Mouse (Mus musculus) adrenal gland, adult 8-10 months (tissue): ENCODE measurements around the gene Erf. TPM values are rescaled to one million over a fixed set of nuclear protein-coding genes. Genes with fewer than 3 reads are reported as not detected.
"Not testable (repeated sequence)": the region's sequence is repeated elsewhere in the genome, so short reads cannot be mapped to it uniquely, and the experiment has no call there.

Source experiments
- DNase-seq: peaks from one replicate; pipeline ENCODE4 v3.0.0; 2022
- total RNA-seq, 4 experiments: library from RNA; stranded (reverse); gene quantifications; 2 replicates each; pipeline ENCODE4 v1.2.4; 2022

Gene Erf
- total RNA-seq, 4 experiments from 2014 or later: 23.6 to 29.4 (median 27.2) TPM

GRCm38 (mm10) chr7:25267301-25267750 is 16.8 kb upstream of the Erf start, which contains the start of gene Cic:
TSS of gene Cic (plus strand) at chr7:25267704.
- peak; percentile 99 for DNase-seq

GRCm38 (mm10) chr7:25266180-25266962 is 15.8 kb upstream of the Erf start:
- DNase-seq: no peak

- DNase-seq: not testable (repeated sequence)
Observed at GRCm38 (mm10) chr7:25265743-25266142, 15.2 kb upstream of the Erf start.

GRCm38 (mm10) chr7:25263968-25264870 is 13.7 kb upstream of the Erf start:
- DNase-seq: no peak

GRCm38 (mm10) chr7:25261896-25262295 is 11.3 kb upstream of the Erf start:
- DNase-seq: no peak

GRCm38 (mm10) chr7:25251822-25252221 is 1.3 kb upstream of the Erf start:
- DNase-seq: no peak

GRCm38 (mm10) chr7:25251071-25251791 is 670 bp upstream of the Erf start:
- no peak for DNase-seq

- peak; percentile 67 for DNase-seq
Observed at GRCm38 (mm10) chr7:25249314-25250140, 1.0 kb downstream of the Erf start.

- no peak for DNase-seq
Observed at GRCm38 (mm10) chr7:25248846-25249313, 1.7 kb downstream of the Erf start.

- no peak for DNase-seq
Observed at GRCm38 (mm10) chr7:25248018-25248647, 2.4 kb downstream of the Erf start.

- DNase-seq: no peak
Observed at GRCm38 (mm10) chr7:25247498-25247897, 3.1 kb downstream of the Erf start.

GRCm38 (mm10) chr7:25246759-25247137 is 3.8 kb downstream of the Erf start:
- DNase-seq: no peak

GRCm38 (mm10) chr7:25246079-25246758 is 4.3 kb downstream of the Erf start:
- no peak for DNase-seq

GRCm38 (mm10) chr7:25244562-25245369 is 5.8 kb downstream of the Erf start:
- no peak for DNase-seq

- DNase-seq: no peak
Observed at GRCm38 (mm10) chr7:25243361-25243760, 7.2 kb downstream of the Erf start.

- DNase-seq: no peak
Observed at GRCm38 (mm10) chr7:25241062-25241461, 9.5 kb downstream of the Erf start.

GRCm38 (mm10) chr7:25240631-25241030 is 9.9 kb downstream of the Erf start:
- DNase-seq: no peak

- peak; percentile 84 for DNase-seq
Observed at GRCm38 (mm10) chr7:25238829-25239623, 11.5 kb downstream of the Erf start.
